Mouse (Mus musculus): ENCODE results near the gene Patl2.

DNA sequence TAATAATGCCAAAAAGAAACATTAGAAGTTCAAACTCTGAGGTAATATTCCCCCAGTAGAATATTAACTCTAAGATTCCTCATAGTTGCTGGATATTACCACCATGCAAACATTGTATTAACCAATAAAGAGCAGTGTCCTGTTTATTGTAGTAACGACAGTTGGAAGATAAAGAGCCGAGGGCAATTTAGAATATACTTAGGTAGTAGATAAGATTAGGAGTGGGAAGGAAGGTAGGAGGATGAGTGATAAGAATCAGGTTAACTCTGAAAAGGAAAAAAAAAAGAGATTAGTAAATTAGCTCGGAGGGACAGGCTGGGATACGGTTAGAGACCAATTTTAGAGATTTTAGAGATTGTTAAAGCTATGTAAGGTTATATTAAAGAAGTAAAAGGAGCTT lies 35.4 kb upstream of the Patl2 start:
- TF ChIP-seq CTCF (IDR thresholded peaks at IDR 0.05) = no peak
- TF ChIP-seq EP300 (IDR thresholded peaks at IDR 0.05) = no peak
